Mouse (Mus musculus) testis, adult 2 months (tissue): ENCODE results near the gene Smpd3.

ENCODE experiments used
- CTCF ChIP-seq: fragments of 200-500 bp; IDR thresholded peaks from 2 replicates; pipeline ENCODE4 v1.5.1; 2012; ENCODE audit warnings: low read depth, mild to moderate bottlenecking, inconsistent platforms, low read length, moderate library complexity; ENCODE audit not compliant: control insufficient read depth, insufficient read depth, insufficient replicate concordance
- POLR2A ChIP-seq: fragments of 200-500 bp; IDR thresholded peaks from 2 replicates; pipeline ENCODE4 v1.6.1; 2012; ENCODE audit warnings: low read depth, mild to moderate bottlenecking, inconsistent platforms, low read length, moderate library complexity; ENCODE audit not compliant: control insufficient read depth

GRCm38 (mm10) chr8:106276709-106277317 is 61.0 kb downstream of the Smpd3 start:
- TF ChIP-seq CTCF (no peak), POLR2A (no peak)
